Mouse (Mus musculus): ENCODE data around the gene Alg2. TPM values are rescaled to one million over a fixed set of nuclear protein-coding genes. Genes with fewer than 3 reads are reported as not detected.
A peak's percentile ranks its signal among the peaks of the same experiment; 100 is the strongest.

The Alg2 gene
- polyA plus RNA-seq, 1 experiment from 2014 or later, result 34.6 TPM

GRCm38 (mm10) chr4:47474730-47475643 is 854 bp upstream of the Alg2 start:
- 12% methylated on average over 31 of the region's 31 CpGs for WGBS (ENCODE audit: insufficient replicate concordance)
- Histone ChIP-seq H3K4me2 (peak overlapping the region; percentile 88), H3K27ac (ENCODE audit: low read depth, low read length) (peak overlapping the region; percentile 95), H3K9ac (ENCODE audit: low read depth, low read length) (peak overlapping the region; percentile 88), H3K4me3 (ENCODE audit: low read depth, low read length) (peak overlapping the region; percentile 90), H3K27me3 (ENCODE audit: control insufficient read depth, insufficient read depth, low read length) (no peaks in the 10 kb centered on the region), H3K9me3 (replicated peaks; ENCODE audit: control insufficient read depth, low read length) (no peaks in the 10 kb centered on the region), H3K4me1 (ENCODE audit: control insufficient read depth, insufficient read depth, low read length) (peaks cover 9% of the 10 kb centered on the region), H3K36me3 (ENCODE audit: control insufficient read depth, insufficient read depth, low read length) (peaks cover 29% of the 10 kb centered on the region)
- ATAC-seq (replicated peaks; ENCODE audit: insufficient number of reproducible peaks, low FRiP score, low TSS enrichment), result peak; percentile 5; the same call in 1 of the 2 replicates

- peaks cover 9% of the 10 kb centered on the region for H3K4me1 ChIP-seq (ENCODE audit: control insufficient read depth, insufficient read depth, low read length)
- peak overlapping the region; percentile 88 for H3K4me2 ChIP-seq
- H3K9ac ChIP-seq (ENCODE audit: low read depth, low read length), result peak overlapping the region; percentile 88
- H3K27ac ChIP-seq (ENCODE audit: low read depth, low read length), result peak overlapping the region; percentile 95
- ATAC-seq (replicated peaks; ENCODE audit: insufficient number of reproducible peaks, low FRiP score, low TSS enrichment), result no peak
- H3K4me3 ChIP-seq (ENCODE audit: low read depth, low read length), result peak overlapping the region; percentile 90
- H3K27me3 ChIP-seq (ENCODE audit: control insufficient read depth, insufficient read depth, low read length), result no peaks in the 10 kb centered on the region
- H3K9me3 ChIP-seq (replicated peaks; ENCODE audit: control insufficient read depth, low read length), result no peaks in the 10 kb centered on the region
- WGBS (ENCODE audit: insufficient replicate concordance), result 4% methylated on average over 11 of the region's 14 CpGs
- H3K36me3 ChIP-seq (ENCODE audit: control insufficient read depth, insufficient read depth, low read length), result peaks cover 38% of the 10 kb centered on the region
Measured at GRCm38 (mm10) chr4:47473586-47473967, 556 bp downstream of the Alg2 start.

- no peaks in the 10 kb centered on the region for H3K9me3 ChIP-seq (replicated peaks; ENCODE audit: control insufficient read depth, low read length)
- WGBS (ENCODE audit: insufficient replicate concordance), result 82% methylated on average over 2 of the region's 2 CpGs
- H3K4me2 ChIP-seq, result no peak overlapping the region
- H3K27ac ChIP-seq (ENCODE audit: low read depth, low read length), result no peak overlapping the region
- no peaks in the 10 kb centered on the region for H3K27me3 ChIP-seq (ENCODE audit: control insufficient read depth, insufficient read depth, low read length)
- no peaks in the 10 kb centered on the region for H3K4me1 ChIP-seq (ENCODE audit: control insufficient read depth, insufficient read depth, low read length)
- H3K4me3 ChIP-seq (ENCODE audit: low read depth, low read length), result no peak overlapping the region
- peaks cover 34% of the 10 kb centered on the region for H3K36me3 ChIP-seq (ENCODE audit: control insufficient read depth, insufficient read depth, low read length)
- no peak overlapping the region for H3K9ac ChIP-seq (ENCODE audit: low read depth, low read length)
- no peak for ATAC-seq (replicated peaks; ENCODE audit: insufficient number of reproducible peaks, low FRiP score, low TSS enrichment)
Measured at GRCm38 (mm10) chr4:47467196-47467595, 6.9 kb downstream of the Alg2 start.

- H3K4me2 ChIP-seq, result no peak overlapping the region
- H3K27ac ChIP-seq (ENCODE audit: low read depth, low read length), result no peak overlapping the region
- ATAC-seq (replicated peaks; ENCODE audit: insufficient number of reproducible peaks, low FRiP score, low TSS enrichment), result no peak
- H3K36me3 ChIP-seq (ENCODE audit: control insufficient read depth, insufficient read depth, low read length), result no peaks in the 10 kb centered on the region
- H3K9ac ChIP-seq (ENCODE audit: low read depth, low read length), result no peak overlapping the region
- WGBS (ENCODE audit: insufficient replicate concordance), result 36% methylated on average over 18 of the region's 18 CpGs
- H3K4me1 ChIP-seq (ENCODE audit: control insufficient read depth, insufficient read depth, low read length), result no peaks in the 10 kb centered on the region
- H3K9me3 ChIP-seq (replicated peaks; ENCODE audit: control insufficient read depth, low read length), result no peaks in the 10 kb centered on the region
- no peak overlapping the region for H3K4me3 ChIP-seq (ENCODE audit: low read depth, low read length)
- no peaks in the 10 kb centered on the region for H3K27me3 ChIP-seq (ENCODE audit: control insufficient read depth, insufficient read depth, low read length)
Measured at GRCm38 (mm10) chr4:47449586-47450522, 24.3 kb downstream of the Alg2 start.

GRCm38 (mm10) chr4:47449116-47449515 is 25.0 kb downstream of the Alg2 start:
- no peak overlapping the region for H3K4me3 ChIP-seq (ENCODE audit: low read depth, low read length)
- H3K36me3 ChIP-seq (ENCODE audit: control insufficient read depth, insufficient read depth, low read length), result no peaks in the 10 kb centered on the region
- H3K4me2 ChIP-seq, result no peak overlapping the region
- WGBS (ENCODE audit: insufficient replicate concordance), result 53% methylated on average over 5 of the region's 5 CpGs
- H3K9ac ChIP-seq (ENCODE audit: low read depth, low read length), result no peak overlapping the region
- ATAC-seq (replicated peaks; ENCODE audit: insufficient number of reproducible peaks, low FRiP score, low TSS enrichment), result no peak
- no peaks in the 10 kb centered on the region for H3K27me3 ChIP-seq (ENCODE audit: control insufficient read depth, insufficient read depth, low read length)
- no peaks in the 10 kb centered on the region for H3K9me3 ChIP-seq (replicated peaks; ENCODE audit: control insufficient read depth, low read length)
- H3K4me1 ChIP-seq (ENCODE audit: control insufficient read depth, insufficient read depth, low read length), result no peaks in the 10 kb centered on the region
- no peak overlapping the region for H3K27ac ChIP-seq (ENCODE audit: low read depth, low read length)

GRCm38 (mm10) chr4:47448526-47448925 is 25.6 kb downstream of the Alg2 start:
- Histone ChIP-seq H3K4me2 (no peak overlapping the region), H3K36me3 (ENCODE audit: control insufficient read depth, insufficient read depth, low read length) (no peaks in the 10 kb centered on the region), H3K4me3 (ENCODE audit: low read depth, low read length) (no peak overlapping the region), H3K9ac (ENCODE audit: low read depth, low read length) (no peak overlapping the region), H3K4me1 (ENCODE audit: control insufficient read depth, insufficient read depth, low read length) (no peaks in the 10 kb centered on the region), H3K27me3 (ENCODE audit: control insufficient read depth, insufficient read depth, low read length) (no peaks in the 10 kb centered on the region), H3K27ac (ENCODE audit: low read depth, low read length) (no peak overlapping the region), H3K9me3 (replicated peaks; ENCODE audit: control insufficient read depth, low read length) (no peaks in the 10 kb centered on the region)
- 83% methylated on average over 3 of the region's 3 CpGs for WGBS (ENCODE audit: insufficient replicate concordance)
- no peak for ATAC-seq (replicated peaks; ENCODE audit: insufficient number of reproducible peaks, low FRiP score, low TSS enrichment)

- H3K4me2 ChIP-seq, result no peak overlapping the region
- no peaks in the 10 kb centered on the region for H3K9me3 ChIP-seq (replicated peaks; ENCODE audit: control insufficient read depth, low read length)
- 87% methylated on average over 11 of the region's 11 CpGs for WGBS (ENCODE audit: insufficient replicate concordance)
- no peak overlapping the region for H3K4me3 ChIP-seq (ENCODE audit: low read depth, low read length)
- H3K27me3 ChIP-seq (ENCODE audit: control insufficient read depth, insufficient read depth, low read length), result no peaks in the 10 kb centered on the region; the same call in 1 of the 2 replicates
- H3K4me1 ChIP-seq (ENCODE audit: control insufficient read depth, insufficient read depth, low read length), result 0 out of 2 replicates have a peak, but pooled peaks cover 2% of the 10 kb centered on the region
- no peak overlapping the region for H3K27ac ChIP-seq (ENCODE audit: low read depth, low read length)
- ATAC-seq (replicated peaks; ENCODE audit: insufficient number of reproducible peaks, low FRiP score, low TSS enrichment), result no peak
- no peak overlapping the region for H3K9ac ChIP-seq (ENCODE audit: low read depth, low read length)
- no peaks in the 10 kb centered on the region for H3K36me3 ChIP-seq (ENCODE audit: control insufficient read depth, insufficient read depth, low read length)
Measured at GRCm38 (mm10) chr4:47440951-47441350, 33.2 kb downstream of the Alg2 start.

- Histone ChIP-seq H3K27me3 (ENCODE audit: control insufficient read depth, insufficient read depth, low read length) (no peaks in the 10 kb centered on the region; the same call in 1 of the 2 replicates), H3K4me2 (no peak overlapping the region), H3K4me3 (ENCODE audit: low read depth, low read length) (no peak overlapping the region), H3K27ac (ENCODE audit: low read depth, low read length) (no peak overlapping the region), H3K9ac (ENCODE audit: low read depth, low read length) (no peak overlapping the region), H3K36me3 (ENCODE audit: control insufficient read depth, insufficient read depth, low read length) (no peaks in the 10 kb centered on the region), H3K9me3 (replicated peaks; ENCODE audit: control insufficient read depth, low read length) (no peaks in the 10 kb centered on the region), H3K4me1 (ENCODE audit: control insufficient read depth, insufficient read depth, low read length) (0 out of 2 replicates have a peak, but pooled peaks cover 2% of the 10 kb centered on the region)
- ATAC-seq (replicated peaks; ENCODE audit: insufficient number of reproducible peaks, low FRiP score, low TSS enrichment), result no peak
- WGBS (ENCODE audit: insufficient replicate concordance), result 70% methylated on average over 6 of the region's 6 CpGs
Measured at GRCm38 (mm10) chr4:47438956-47439355, 35.2 kb downstream of the Alg2 start.
